Mouse (Mus musculus): ENCODE results near the gene Eif2d.
A peak's percentile ranks its signal among the peaks of the same experiment; 100 is the strongest.
"Not testable (repeated sequence)": the region's sequence is repeated elsewhere in the genome, so short reads cannot be mapped to it uniquely, and the experiment has no call there.

The Eif2d gene

GRCm38 (mm10) chr1:131139102-131140095, 13.6 kb upstream of the Eif2d start:
- DNase-seq (ENCODE audit: low spot score): no peak

DNA sequence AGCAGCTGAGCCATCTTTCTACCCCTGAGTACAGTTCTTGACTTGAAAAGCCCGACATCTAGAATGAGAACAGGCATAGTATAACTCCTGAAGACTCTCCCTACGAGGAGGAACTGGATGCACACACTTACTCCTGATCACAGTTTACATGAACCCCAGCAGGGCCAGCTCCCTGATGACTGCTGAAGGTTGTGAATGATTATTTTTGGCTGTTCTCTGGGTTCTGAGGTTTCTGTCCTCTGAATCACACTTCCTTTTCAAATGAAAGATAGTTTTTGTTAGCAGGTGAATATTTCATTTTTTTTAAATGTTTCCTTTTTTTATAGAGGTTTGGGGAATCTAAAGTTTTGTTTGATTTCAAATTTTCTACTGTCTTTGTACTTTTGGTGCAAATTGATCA, 11.5 kb upstream of the Eif2d start:
- DNase-seq (ENCODE audit: low spot score): no peak

GRCm38 (mm10) chr1:131142472-131142871, 10.5 kb upstream of the Eif2d start:
- DNase-seq (ENCODE audit: low spot score): no peak

DNA sequence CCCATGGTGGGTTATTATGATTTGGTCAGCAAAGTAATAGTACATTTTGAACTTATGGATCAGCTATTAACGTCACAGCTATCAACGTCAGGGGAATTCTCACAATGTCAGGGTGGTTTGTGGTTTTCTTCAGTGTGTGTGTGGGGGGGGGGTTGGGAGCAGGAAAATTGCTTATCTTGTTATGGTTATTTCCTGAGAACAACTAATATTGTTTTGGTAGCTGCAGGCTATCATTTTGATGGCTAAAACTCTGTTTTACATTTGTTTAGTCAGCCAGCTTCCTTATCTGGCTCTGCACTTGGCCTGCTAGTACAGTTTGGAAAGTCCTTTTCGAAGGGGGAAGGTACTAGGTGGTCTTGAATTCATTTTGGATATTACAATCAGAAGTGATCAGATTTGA, 7.8 kb upstream of the Eif2d start:
- not testable (repeated sequence) for DNase-seq (ENCODE audit: low spot score)

GRCm38 (mm10) chr1:131146181-131146614, 6.8 kb upstream of the Eif2d start:
- DNase-seq (ENCODE audit: low spot score): no peak

- DNase-seq (ENCODE audit: low spot score): no peak
These were observed 3.5 kb upstream of the Eif2d start for GRCm38 (mm10) chr1:131149496-131149895.

- peak; percentile 64 for DNase-seq (ENCODE audit: low spot score)
These were observed 2.5 kb downstream of the Eif2d start for GRCm38 (mm10) chr1:131155456-131155855.

DNA sequence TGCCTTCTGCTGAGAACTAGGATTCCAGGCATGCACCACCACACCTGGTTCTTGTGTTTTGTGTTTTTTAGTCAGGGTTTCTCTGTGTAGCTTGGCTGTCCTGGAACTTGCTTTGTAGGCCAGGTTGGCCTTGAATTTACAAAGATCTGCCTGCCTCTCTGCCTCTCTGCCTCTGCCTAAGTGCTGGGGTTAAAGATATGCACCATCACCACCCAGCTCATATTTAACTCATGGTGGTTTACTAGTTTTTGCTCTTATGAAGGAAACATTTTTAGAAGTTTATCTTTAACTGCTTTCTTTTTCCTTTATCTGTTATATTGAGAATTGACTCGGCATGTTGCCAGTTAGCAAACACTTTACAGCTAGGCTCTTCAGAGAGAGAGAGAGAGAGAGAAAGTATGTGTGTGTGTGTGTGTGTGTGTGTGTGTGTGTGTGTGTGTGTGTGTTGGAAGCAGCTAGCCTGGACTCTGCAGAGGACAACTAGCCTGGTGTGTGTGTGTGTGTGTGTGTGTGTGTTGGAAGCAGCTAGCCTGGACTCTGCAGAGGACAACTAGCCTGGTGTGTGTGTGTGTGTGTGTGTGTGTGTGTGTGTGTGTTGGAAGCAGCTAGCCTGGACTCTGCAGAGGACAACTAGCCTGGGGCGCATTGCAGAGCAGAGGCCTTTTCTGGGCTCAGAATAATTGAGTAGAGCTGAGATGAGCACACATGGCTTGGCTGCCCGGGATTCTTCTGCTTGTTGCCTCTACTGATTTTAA, 6.8 kb downstream of the Eif2d start:
- DNase-seq (ENCODE audit: low spot score): not testable (repeated sequence)

DNA sequence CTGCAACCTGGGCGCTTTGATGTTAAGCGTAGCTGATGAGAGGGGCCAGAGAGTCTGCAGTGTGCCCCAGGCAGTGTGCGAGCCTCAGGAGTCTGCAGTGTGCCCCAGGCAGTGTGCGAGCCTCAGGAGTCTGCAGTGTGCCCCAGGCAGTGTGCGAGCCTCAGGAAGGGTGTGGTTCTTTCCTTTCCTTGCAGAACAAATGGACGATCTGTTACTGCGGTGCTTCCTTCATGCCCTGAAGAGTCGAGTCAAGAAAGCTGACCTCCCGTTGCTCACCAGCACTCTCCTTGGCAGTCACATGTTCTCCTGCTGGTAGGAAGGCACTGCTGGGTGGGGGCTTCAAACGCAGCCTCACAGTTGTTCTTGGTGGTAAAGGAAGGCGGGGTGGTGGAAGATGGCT, 8.1 kb downstream of the Eif2d start:
- no peak for DNase-seq (ENCODE audit: low spot score)

DNA sequence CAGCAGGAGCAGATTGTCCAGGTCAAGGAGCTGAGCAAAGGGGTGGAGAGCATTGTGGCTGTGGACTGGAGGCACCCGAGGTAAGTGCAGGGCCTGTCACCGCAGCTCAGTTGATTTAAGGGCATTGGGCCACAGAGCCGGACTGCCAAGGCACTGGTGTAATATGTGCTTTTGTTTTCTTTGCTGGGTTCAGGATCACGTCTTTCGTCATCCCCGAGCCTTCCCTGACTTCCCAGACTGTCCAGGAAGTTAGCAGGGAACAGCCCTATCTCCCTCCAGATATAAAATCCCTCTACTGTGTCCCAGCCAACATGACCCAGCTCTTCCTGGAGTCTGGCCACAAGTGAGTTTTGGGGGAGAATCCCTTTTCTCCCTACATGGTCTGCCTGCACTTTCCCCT, 11.4 kb downstream of the Eif2d start:
- no peak for DNase-seq (ENCODE audit: low spot score)

DNA sequence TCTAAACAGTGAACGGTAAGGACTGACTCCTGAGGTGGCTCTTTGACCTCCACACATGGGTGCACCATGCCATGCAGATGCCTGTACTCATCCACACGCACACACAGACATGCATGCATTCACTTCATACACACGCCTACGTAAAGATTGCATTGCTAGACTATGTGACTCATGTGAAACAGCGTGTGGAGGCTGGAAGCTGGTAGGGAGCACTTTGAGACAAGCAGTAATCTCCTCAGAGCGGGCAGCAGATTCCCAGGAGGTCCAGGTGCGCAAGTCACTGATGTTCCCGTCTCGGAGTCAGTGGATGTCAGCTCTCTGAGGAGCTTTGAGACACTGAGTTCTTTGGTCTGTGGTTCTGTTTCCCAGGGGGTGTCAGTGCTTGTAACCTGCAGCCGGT, 14.6 kb downstream of the Eif2d start:
- no peak for DNase-seq (ENCODE audit: low spot score)

- no peak for DNase-seq (ENCODE audit: low spot score)
These were observed 20.0 kb downstream of the Eif2d start for GRCm38 (mm10) chr1:131173001-131173400.

DNA sequence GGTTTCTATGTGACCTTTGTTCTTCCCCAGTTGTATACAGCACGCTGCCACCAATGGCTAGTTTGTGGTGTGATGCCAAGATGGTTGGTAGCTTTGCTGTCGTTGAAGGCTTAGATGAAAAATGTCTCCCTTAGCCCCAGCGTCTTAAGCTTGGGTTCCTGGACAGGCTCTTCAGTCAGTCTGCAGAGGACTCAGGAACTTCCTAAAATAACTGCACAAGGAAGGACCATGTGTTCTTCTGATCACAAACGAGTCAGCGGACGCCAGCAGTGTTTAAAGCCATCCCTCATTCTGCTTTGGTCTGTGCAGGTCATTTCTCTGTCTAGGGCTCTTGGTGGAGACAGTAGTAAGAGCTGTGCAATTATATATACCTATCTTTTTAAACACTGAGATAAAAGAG, 20.8 kb downstream of the Eif2d start:
- no peak for DNase-seq (ENCODE audit: low spot score)

DNA sequence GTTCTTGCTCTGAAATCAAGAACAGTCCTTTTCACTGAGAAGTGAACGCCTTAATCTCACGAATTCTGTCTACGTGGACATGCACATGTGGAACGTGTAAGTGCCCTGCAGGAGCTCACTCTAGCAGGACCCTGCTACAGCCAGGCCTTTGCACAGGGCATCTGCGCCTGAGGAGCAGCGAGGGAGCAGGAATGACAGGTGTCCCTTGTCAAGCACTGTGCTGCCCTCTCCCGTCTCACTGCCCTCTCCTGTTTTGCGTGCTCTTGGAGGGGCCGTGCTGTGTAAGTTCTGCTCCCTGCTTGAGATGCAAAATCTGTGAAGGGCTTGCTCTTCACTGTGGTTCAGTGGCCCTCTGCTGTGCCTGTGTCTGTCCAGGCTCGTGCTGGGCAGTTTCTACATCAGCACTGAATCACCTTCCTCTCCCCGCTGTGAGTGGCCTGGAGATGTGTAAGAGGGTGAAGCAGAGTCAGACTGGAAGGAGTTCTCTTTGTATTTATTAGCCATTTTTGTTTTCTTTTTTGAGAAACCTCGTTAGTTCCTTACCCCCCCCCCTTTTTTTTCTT, 21.4 kb downstream of the Eif2d start:
- no peak for DNase-seq (ENCODE audit: low spot score)

GRCm38 (mm10) chr1:131175189-131175588, 22.2 kb downstream of the Eif2d start:
- DNase-seq (ENCODE audit: low spot score): no peak

DNA sequence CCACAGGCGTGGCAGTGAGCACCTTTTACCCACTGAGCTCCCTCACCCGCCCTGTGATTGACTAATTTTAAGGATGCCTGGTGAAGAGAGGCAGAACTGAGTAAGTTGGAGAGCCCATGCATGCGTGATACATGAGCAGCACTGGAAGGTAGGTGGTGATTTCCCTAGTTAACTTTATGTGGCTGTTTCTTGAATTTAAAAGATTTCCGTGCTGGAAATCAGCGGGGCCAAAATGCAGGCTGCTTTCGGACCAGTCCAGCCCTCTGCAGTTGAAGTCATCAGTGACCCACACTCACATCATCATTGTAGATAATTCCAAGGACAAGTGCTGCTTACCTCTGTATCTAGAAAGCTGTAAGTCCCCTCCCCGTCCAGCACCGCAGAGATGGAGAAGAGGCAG, 22.8 kb downstream of the Eif2d start:
- DNase-seq (ENCODE audit: low spot score): no peak

- DNase-seq (ENCODE audit: low spot score): no peak
These were observed 24.3 kb downstream of the Eif2d start for GRCm38 (mm10) chr1:131177249-131177648.

GRCm38 (mm10) chr1:131178083-131178482, 25.1 kb downstream of the Eif2d start:
- DNase-seq (ENCODE audit: low spot score): no peak

DNA sequence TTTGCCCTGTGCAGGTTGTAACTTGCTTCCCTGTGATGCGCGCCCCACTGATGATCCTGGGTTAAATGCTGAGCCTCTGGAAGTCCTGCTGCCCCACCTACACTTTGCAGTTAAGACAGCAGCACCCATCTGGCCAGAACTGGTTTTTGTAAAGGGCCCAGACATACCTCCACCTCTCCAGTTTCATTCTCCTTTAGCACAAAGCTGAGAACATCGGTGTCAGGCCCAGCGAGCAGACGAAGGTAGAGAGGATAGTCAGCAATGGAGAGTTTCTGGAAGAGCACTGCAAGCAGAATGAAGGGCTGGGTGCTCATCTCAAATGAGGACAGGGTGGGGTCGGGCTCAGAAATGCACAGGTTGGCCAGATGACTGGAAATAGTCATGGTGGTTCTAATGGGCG, 27.4 kb downstream of the Eif2d start:
- DNase-seq (ENCODE audit: low spot score): no peak

DNA sequence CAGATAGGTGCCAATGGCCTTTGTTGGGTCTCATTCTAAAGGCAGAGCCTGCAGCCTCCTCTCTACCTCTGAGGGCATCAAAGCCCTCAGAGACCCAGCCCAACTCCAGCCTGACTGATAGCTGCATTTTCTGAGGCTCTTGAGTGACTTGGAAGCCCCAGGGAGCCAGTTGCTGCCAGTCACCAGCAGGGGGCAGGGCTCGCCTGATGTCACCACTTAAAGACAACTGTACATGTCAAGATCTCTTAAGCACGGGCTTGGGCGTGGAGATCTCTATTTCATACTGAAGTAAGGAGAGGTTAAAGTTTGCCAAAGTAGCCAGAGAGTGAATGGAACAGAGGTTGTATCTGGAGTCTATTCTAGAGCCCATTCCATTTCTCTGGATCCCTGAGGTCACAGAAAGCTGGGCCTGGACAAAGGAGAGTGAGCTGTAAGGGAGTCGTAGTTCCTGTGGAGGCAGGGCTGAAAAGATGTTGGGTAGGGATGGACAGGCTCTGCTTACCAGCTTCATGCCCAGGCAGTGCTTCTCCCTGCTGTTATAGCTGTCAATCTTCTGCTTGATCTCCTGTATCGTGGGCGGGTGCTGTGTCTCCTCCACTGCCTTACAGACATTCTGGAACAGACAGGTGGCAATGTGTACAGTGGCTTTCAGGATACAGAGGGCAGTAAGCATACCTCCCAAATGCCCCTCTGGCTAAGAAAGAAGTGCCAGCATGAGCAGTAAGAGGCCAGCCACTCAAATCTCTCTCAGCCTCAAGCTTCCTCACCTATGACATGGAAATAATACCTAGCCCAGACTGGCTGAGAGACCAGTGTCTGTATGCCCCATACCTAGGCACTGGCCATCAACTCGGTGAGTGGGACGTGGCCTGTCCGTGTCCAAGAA, 28.9 kb downstream of the Eif2d start:
- peak; percentile 88 for DNase-seq (ENCODE audit: low spot score)

- DNase-seq (ENCODE audit: low spot score): no peak
These were observed 30.2 kb downstream of the Eif2d start for GRCm38 (mm10) chr1:131183201-131183600.
